10 mouse cellular contexts compared by ENCODE assay signal in the genomic region with DNA sequence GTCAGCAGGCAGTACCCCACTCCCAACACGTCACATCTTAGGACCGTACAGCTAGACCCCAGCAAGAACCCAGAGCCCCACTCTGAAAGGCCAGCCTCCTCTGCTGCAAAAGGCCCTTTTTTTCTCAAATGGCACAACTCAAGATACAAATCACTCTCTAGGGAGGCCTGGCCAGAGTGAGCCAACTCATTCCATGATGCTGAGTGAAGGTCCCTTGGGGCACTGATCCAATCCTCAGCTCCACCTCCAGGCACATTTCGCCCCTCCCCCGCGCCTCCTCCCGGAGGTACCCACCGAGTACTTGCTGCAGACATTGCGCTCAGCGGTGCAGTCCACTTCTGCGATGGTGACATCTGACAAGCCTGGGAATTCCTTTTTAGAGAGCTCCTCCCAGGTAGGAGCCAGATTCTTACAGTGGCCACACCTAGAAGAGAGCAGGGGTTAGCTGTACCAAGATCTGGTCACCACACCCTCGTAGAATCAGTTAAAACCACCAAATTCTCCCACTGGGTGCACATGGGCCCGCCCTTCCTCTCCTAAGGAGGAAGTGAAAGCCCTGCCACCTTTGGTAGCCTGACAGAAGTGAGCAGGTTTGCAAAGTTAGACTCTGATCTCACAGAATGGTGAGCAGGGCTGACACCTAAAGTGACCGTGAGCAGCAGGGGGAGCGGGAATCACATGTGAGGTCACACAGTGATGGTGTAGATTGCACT. TPM values are rescaled to one million over a fixed set of nuclear protein-coding genes. Genes with fewer than 3 reads are reported as not detected.
A peak's percentile ranks its signal among the peaks of the same experiment; 100 is the strongest.
DNase-seq lines count a peak whose midpoint lies in the region; ATAC-seq lines count a peak whose summit lies in the region.
"Had no signal": no experiment of that assay in that cellular context is flagged by ENCODE, and none has a peak within 500 bp of the region (broad histone marks: within the 10 kb centered on the region; RNA-seq: fewer than 3 reads in every experiment).

No protein-coding gene starts in this region.

- no peak overlapping the region for H3K4me2 ChIP-seq in heart, embryonic 13.5 days
- no peak overlapping the region for H3K4me2 ChIP-seq in midbrain, embryonic 13.5 days (replicated peaks)
- H3K4me2 ChIP-seq in midbrain, embryonic 14.5 days (ENCODE audit: low read length): no peak overlapping the region
- H3K4me2 ChIP-seq: embryonic facial prominence, embryonic 15.5 days; limb, embryonic 12.5 days had no signal

- H3K27me3 ChIP-seq in heart, embryonic 13.5 days (replicated peaks): no peaks in the 10 kb centered on the region
- no peaks in the 10 kb centered on the region for H3K27me3 ChIP-seq in midbrain, embryonic 13.5 days
- H3K27me3 ChIP-seq in midbrain, embryonic 14.5 days (ENCODE audit: control insufficient read depth, insufficient read depth, low read length): no peaks in the 10 kb centered on the region
- H3K27me3 ChIP-seq: embryonic facial prominence, embryonic 15.5 days; limb, embryonic 12.5 days had no signal

- 0 out of 2 replicates have a peak overlapping the region, but pooled peaks have one; percentile 15 for H3K9ac ChIP-seq in heart, embryonic 13.5 days
- H3K9ac ChIP-seq in midbrain, embryonic 13.5 days (replicated peaks): no peak overlapping the region
- H3K9ac ChIP-seq in midbrain, embryonic 14.5 days (replicated peaks; ENCODE audit: low read length): no peak overlapping the region
- H3K9ac ChIP-seq: embryonic facial prominence, embryonic 15.5 days; limb, embryonic 12.5 days had no signal

- 70% methylated on average over 14 of the region's 14 CpGs for WGBS in heart, embryonic 13.5 days
- WGBS in midbrain, embryonic 13.5 days: 89% methylated on average over 14 of the region's 14 CpGs
- WGBS in midbrain, embryonic 14.5 days: 89% methylated on average over 14 of the region's 14 CpGs

- peaks cover 17% of the 10 kb centered on the region for H3K4me1 ChIP-seq in heart, embryonic 13.5 days
- 0 out of 2 replicates have a peak, but pooled peaks cover 2% of the 10 kb centered on the region for H3K4me1 ChIP-seq in midbrain, embryonic 13.5 days (replicated peaks)
- H3K4me1 ChIP-seq in midbrain, embryonic 14.5 days (ENCODE audit: control insufficient read depth, insufficient read depth, low read length): no peaks in the 10 kb centered on the region
- H3K4me1 ChIP-seq: embryonic facial prominence, embryonic 15.5 days; limb, embryonic 12.5 days had no signal

- peaks cover 98% of the 10 kb centered on the region for H3K36me3 ChIP-seq in heart, embryonic 13.5 days
- peaks cover 87% of the 10 kb centered on the region for H3K36me3 ChIP-seq in midbrain, embryonic 13.5 days
- peaks cover 57% of the 10 kb centered on the region for H3K36me3 ChIP-seq in midbrain, embryonic 14.5 days (ENCODE audit: control insufficient read depth, insufficient read depth, low read length)

- DNase-seq in heart, adult 8-10 months (ENCODE audit: low spot score): no peak
- DNase-seq in A20 (ENCODE audit: low read depth, low spot score): peak; percentile 90
- peak; percentile 80 for DNase-seq in adrenal gland, postnatal 25 days
- peak; percentile 29 to 47 for DNase-seq in lung, postnatal 4 days
- DNase-seq in midbrain, embryonic 14.5 days: no peak
- no peak for DNase-seq in thymus, postnatal 14 days

- H3K27ac ChIP-seq in heart, embryonic 13.5 days (replicated peaks): no peak overlapping the region
- no peak overlapping the region for H3K27ac ChIP-seq in midbrain, embryonic 13.5 days
- no peak overlapping the region for H3K27ac ChIP-seq in midbrain, embryonic 14.5 days (replicated peaks; ENCODE audit: low read depth, low read length)
- H3K27ac ChIP-seq: embryonic facial prominence, embryonic 15.5 days; limb, embryonic 12.5 days had no signal

- H3K9me3 ChIP-seq in heart, embryonic 13.5 days: no peaks in the 10 kb centered on the region
- H3K9me3 ChIP-seq in midbrain, embryonic 13.5 days: no peaks in the 10 kb centered on the region
- no peaks in the 10 kb centered on the region for H3K9me3 ChIP-seq in midbrain, embryonic 14.5 days (ENCODE audit: control insufficient read depth, low read length)
- H3K9me3 ChIP-seq: embryonic facial prominence, embryonic 15.5 days; limb, embryonic 12.5 days had no signal

- ATAC-seq in heart, embryonic 13.5 days (ENCODE audit: extremely low read depth, insufficient number of reproducible peaks, low FRiP score, low TSS enrichment): no peak
- ATAC-seq in midbrain, embryonic 13.5 days: no peak
- no peak; the same call in 1 of the 2 replicates for ATAC-seq in midbrain, embryonic 14.5 days (ENCODE audit: low FRiP score, low TSS enrichment)

- H3K4me3 ChIP-seq in heart, embryonic 13.5 days: no peak overlapping the region
- no peak overlapping the region for H3K4me3 ChIP-seq in midbrain, embryonic 13.5 days (replicated peaks)
- no peak overlapping the region for H3K4me3 ChIP-seq in midbrain, embryonic 14.5 days (replicated peaks; ENCODE audit: low read depth, low read length)
- H3K4me3 ChIP-seq: embryonic facial prominence, embryonic 15.5 days; limb, embryonic 12.5 days had no signal

RNA-seq across cellular contexts. Expression of a gene that starts 25.3 kb away (rescaled TPM):
- polyA plus RNA-seq in heart, embryonic 13.5 days (2015; fragmentation: Nextera tagmentation; extraction: Ambion mirVana): 200 and 206 TPM in 2 replicates
- total RNA-seq in heart, adult 8-10 months (2022): 10 to 100 TPM; 31.4 to 37.3 (median 34.8) TPM
- total RNA-seq in adrenal gland, postnatal 25 days (2021): 154 and 197 TPM in 2 replicates
- polyA plus RNA-seq in midbrain, embryonic 13.5 days (2015; fragmentation: Nextera tagmentation; extraction: Ambion mirVana): 64.8 and 71.8 TPM in 2 replicates
- polyA plus RNA-seq in midbrain, embryonic 14.5 days (2014; fragmentation: Nextera tagmentation; extraction: Ambion mirVana): 56.4 and 81.9 TPM in 2 replicates

Comparison
In these comparisons a context has a peak if more than half of its experiments do, and no peak if none do; other contexts are left out.
1. DNase-seq: peak in A20 (single experiment), adrenal gland, postnatal 25 days (single experiment) and lung, postnatal 4 days (2 of 2); none in heart, adult 8-10 months (single experiment), midbrain, embryonic 14.5 days (single experiment) and thymus, postnatal 14 days (single experiment).